Mouse (Mus musculus) layer of hippocampus, postnatal 14 days (tissue): ENCODE data around the gene Zfp992. TPM values are rescaled to one million over a fixed set of nuclear protein-coding genes. Genes with fewer than 3 reads are reported as not detected.
"Not testable (repeated sequence)": the region's sequence is repeated elsewhere in the genome, so short reads cannot be mapped to it uniquely, and the experiment has no call there.

ENCODE experiments used
- DNase-seq, 2 experiments: peaks; one replicate each; pipeline ENCODE4 v3.0.0; 2021 to 2022; ENCODE audit warnings: low spot score in 2 of 2, mixed read lengths in 1 of 2
- long read RNA-seq, 2 experiments: library from polyadenylated mRNA; stranded (forward); transcript quantifications; one replicate each; pipeline ENCODE4 v2.0.0; 2021
- total RNA-seq, 2 experiments: library from RNA; stranded (reverse); gene quantifications; 2 replicates each; pipeline ENCODE4 v1.2.3; 2021

Gene Zfp992
- total RNA-seq, result 1 to 10 TPM; 4.5 to 5.1 TPM
- long read RNA-seq, experiment 1, partial matches to known transcripts, result 0 of 4 reads
- long read RNA-seq, experiment 1, other reads (novel, unspliced or antisense), result 4 of 4 reads
- long read RNA-seq, experiment 2, partial matches to known transcripts, result 0 of 5 reads
- long read RNA-seq, experiment 2, other reads (novel, unspliced or antisense), result 5 of 5 reads

GRCm38 (mm10) chr4:146448950-146449349, at the start of gene Zfp992:
Zfp992 (plus strand) TSS chr4:146449023.
- not testable (repeated sequence) for DNase-seq

GRCm38 (mm10) chr4:146429467-146429866, 19.4 kb upstream of the Zfp992 start:
- not testable (repeated sequence) for DNase-seq

- DNase-seq, result not testable (repeated sequence)
Observed at GRCm38 (mm10) chr4:146430876-146431275, 17.9 kb upstream of the Zfp992 start.

GRCm38 (mm10) chr4:146435539-146435938, 13.3 kb upstream of the Zfp992 start:
- not testable (repeated sequence) for DNase-seq

- DNase-seq, result not testable (repeated sequence)
Observed at GRCm38 (mm10) chr4:146437256-146437655, 11.6 kb upstream of the Zfp992 start.

GRCm38 (mm10) chr4:146444345-146444744, 4.5 kb upstream of the Zfp992 start:
- not testable (repeated sequence) for DNase-seq

- not testable (repeated sequence) for DNase-seq
Observed at GRCm38 (mm10) chr4:146445121-146445520, 3.7 kb upstream of the Zfp992 start.

GRCm38 (mm10) chr4:146446135-146446534, 2.7 kb upstream of the Zfp992 start:
- not testable (repeated sequence) for DNase-seq

GRCm38 (mm10) chr4:146447016-146447415, 1.8 kb upstream of the Zfp992 start:
- not testable (repeated sequence) for DNase-seq

- not testable (repeated sequence) for DNase-seq
Observed at GRCm38 (mm10) chr4:146449711-146450110, 888 bp downstream of the Zfp992 start.

- not testable (repeated sequence) for DNase-seq
Observed at GRCm38 (mm10) chr4:146452576-146452975, 3.8 kb downstream of the Zfp992 start.

GRCm38 (mm10) chr4:146454170-146454569, 5.3 kb downstream of the Zfp992 start:
- DNase-seq, result not testable (repeated sequence)

- DNase-seq, result no peak
Observed at GRCm38 (mm10) chr4:146454896-146455295, 6.1 kb downstream of the Zfp992 start.

- no peak for DNase-seq
Observed at GRCm38 (mm10) chr4:146455321-146455721, 6.5 kb downstream of the Zfp992 start.

GRCm38 (mm10) chr4:146456061-146456726, 7.4 kb downstream of the Zfp992 start:
- DNase-seq, result no peak

- no peak for DNase-seq
Observed at GRCm38 (mm10) chr4:146457126-146457525, 8.3 kb downstream of the Zfp992 start.

GRCm38 (mm10) chr4:146457720-146458119, 8.9 kb downstream of the Zfp992 start:
- DNase-seq, result no peak

GRCm38 (mm10) chr4:146459822-146460221, 11.0 kb downstream of the Zfp992 start:
- DNase-seq, result not testable (repeated sequence)

GRCm38 (mm10) chr4:146460685-146461084, 11.9 kb downstream of the Zfp992 start:
- DNase-seq, result not testable (repeated sequence)

GRCm38 (mm10) chr4:146463649-146464351, 15.0 kb downstream of the Zfp992 start:
- DNase-seq, result not testable (repeated sequence)

GRCm38 (mm10) chr4:146469984-146470383, 21.2 kb downstream of the Zfp992 start:
- not testable (repeated sequence) for DNase-seq

GRCm38 (mm10) chr4:146474181-146474580, 25.4 kb downstream of the Zfp992 start:
- not testable (repeated sequence) for DNase-seq
